Mouse (Mus musculus): ENCODE results near the gene Axin2. TPM values are rescaled to one million over a fixed set of nuclear protein-coding genes. Genes with fewer than 3 reads are reported as not detected.

The Axin2 gene
- polyA plus RNA-seq, 1 experiment from 2014 or later = 8.5 TPM

GRCm38 (mm10) chr11:108987705-108988104, 67.6 kb downstream of the Axin2 start:
- Histone ChIP-seq H3K4me1 (replicated peaks; ENCODE audit: control insufficient read depth, insufficient read depth, low read length) (peaks cover 7% of the 10 kb centered on the region; the same call in 1 of the 2 replicates), H3K4me2 (ENCODE audit: low read depth, low read length) (no peak overlapping the region), H3K27ac (ENCODE audit: low read length) (no peak overlapping the region), H3K36me3 (ENCODE audit: control insufficient read depth, insufficient read depth, low read length) (no peaks in the 10 kb centered on the region), H3K4me3 (ENCODE audit: low read length) (no peak overlapping the region), H3K9me3 (ENCODE audit: control insufficient read depth, low read length) (no peaks in the 10 kb centered on the region), H3K9ac (ENCODE audit: low read length) (no peak overlapping the region), H3K27me3 (ENCODE audit: control insufficient read depth, insufficient read depth, low read depth, low read length) (no peaks in the 10 kb centered on the region)
- 88% methylated on average over 4 of the region's 4 CpGs for WGBS
- ATAC-seq (ENCODE audit: low read depth) = no peak

GRCm38 (mm10) chr11:108988258-108988657, 68.1 kb downstream of the Axin2 start:
- ATAC-seq (ENCODE audit: low read depth) = no peak
- no peaks in the 10 kb centered on the region for H3K9me3 ChIP-seq (ENCODE audit: control insufficient read depth, low read length)
- no peaks in the 10 kb centered on the region for H3K27me3 ChIP-seq (ENCODE audit: control insufficient read depth, insufficient read depth, low read depth, low read length)
- H3K36me3 ChIP-seq (ENCODE audit: control insufficient read depth, insufficient read depth, low read length) = no peaks in the 10 kb centered on the region
- H3K4me2 ChIP-seq (ENCODE audit: low read depth, low read length) = no peak overlapping the region
- 88% methylated on average over 6 of the region's 6 CpGs for WGBS
- peaks cover 7% of the 10 kb centered on the region; the same call in 1 of the 2 replicates for H3K4me1 ChIP-seq (replicated peaks; ENCODE audit: control insufficient read depth, insufficient read depth, low read length)
- no peak overlapping the region for H3K27ac ChIP-seq (ENCODE audit: low read length)
- no peak overlapping the region for H3K9ac ChIP-seq (ENCODE audit: low read length)
- H3K4me3 ChIP-seq (ENCODE audit: low read length) = no peak overlapping the region

GRCm38 (mm10) chr11:108989940-108990339, 69.8 kb downstream of the Axin2 start:
- H3K36me3 ChIP-seq (ENCODE audit: control insufficient read depth, insufficient read depth, low read length) = no peaks in the 10 kb centered on the region
- no peak overlapping the region for H3K27ac ChIP-seq (ENCODE audit: low read length)
- no peaks in the 10 kb centered on the region for H3K27me3 ChIP-seq (ENCODE audit: control insufficient read depth, insufficient read depth, low read depth, low read length)
- WGBS = 56% methylated on average over 8 of the region's 8 CpGs
- ATAC-seq (ENCODE audit: low read depth) = no peak
- no peak overlapping the region for H3K9ac ChIP-seq (ENCODE audit: low read length)
- H3K4me3 ChIP-seq (ENCODE audit: low read length) = no peak overlapping the region
- peaks cover 7% of the 10 kb centered on the region; the same call in 1 of the 2 replicates for H3K4me1 ChIP-seq (replicated peaks; ENCODE audit: control insufficient read depth, insufficient read depth, low read length)
- no peak overlapping the region for H3K4me2 ChIP-seq (ENCODE audit: low read depth, low read length)
- no peaks in the 10 kb centered on the region for H3K9me3 ChIP-seq (ENCODE audit: control insufficient read depth, low read length)

GRCm38 (mm10) chr11:108993414-108993813, 73.3 kb downstream of the Axin2 start:
- Histone ChIP-seq H3K9ac (ENCODE audit: low read length) (no peak overlapping the region), H3K27me3 (ENCODE audit: control insufficient read depth, insufficient read depth, low read depth, low read length) (no peaks in the 10 kb centered on the region), H3K9me3 (ENCODE audit: control insufficient read depth, low read length) (no peaks in the 10 kb centered on the region), H3K4me3 (ENCODE audit: low read length) (no peak overlapping the region), H3K27ac (ENCODE audit: low read length) (no peak overlapping the region), H3K36me3 (ENCODE audit: control insufficient read depth, insufficient read depth, low read length) (no peaks in the 10 kb centered on the region), H3K4me1 (replicated peaks; ENCODE audit: control insufficient read depth, insufficient read depth, low read length) (no peaks in the 10 kb centered on the region), H3K4me2 (ENCODE audit: low read depth, low read length) (no peak overlapping the region)
- no peak for ATAC-seq (ENCODE audit: low read depth)
- WGBS = 93% methylated on average over 6 of the region's 6 CpGs

GRCm38 (mm10) chr11:108995196-108995989, 75.2 kb downstream of the Axin2 start:
- Histone ChIP-seq H3K27ac (ENCODE audit: low read length) (no peak overlapping the region), H3K9me3 (ENCODE audit: control insufficient read depth, low read length) (no peaks in the 10 kb centered on the region; the same call in 1 of the 2 replicates), H3K4me3 (ENCODE audit: low read length) (no peak overlapping the region), H3K4me1 (replicated peaks; ENCODE audit: control insufficient read depth, insufficient read depth, low read length) (no peaks in the 10 kb centered on the region), H3K27me3 (ENCODE audit: control insufficient read depth, insufficient read depth, low read depth, low read length) (no peaks in the 10 kb centered on the region), H3K4me2 (ENCODE audit: low read depth, low read length) (no peak overlapping the region), H3K36me3 (ENCODE audit: control insufficient read depth, insufficient read depth, low read length) (no peaks in the 10 kb centered on the region), H3K9ac (ENCODE audit: low read length) (no peak overlapping the region)
- WGBS = 73% methylated on average over 10 of the region's 10 CpGs
- ATAC-seq (ENCODE audit: low read depth) = no peak

- 78% methylated on average over 2 of the region's 2 CpGs for WGBS
- no peak overlapping the region for H3K4me3 ChIP-seq (ENCODE audit: low read length)
- ATAC-seq (ENCODE audit: low read depth) = no peak
Measured at GRCm38 (mm10) chr11:108995990-108996533, 75.9 kb downstream of the Axin2 start.

GRCm38 (mm10) chr11:108997816-108998215, 77.7 kb downstream of the Axin2 start:
- Histone ChIP-seq H3K4me3 (ENCODE audit: low read length) (no peak overlapping the region), H3K4me1 (replicated peaks; ENCODE audit: control insufficient read depth, insufficient read depth, low read length) (no peaks in the 10 kb centered on the region), H3K9ac (ENCODE audit: low read length) (no peak overlapping the region), H3K27ac (ENCODE audit: low read length) (no peak overlapping the region), H3K9me3 (ENCODE audit: control insufficient read depth, low read length) (peaks cover 4% of the 10 kb centered on the region; the same call in 1 of the 2 replicates), H3K36me3 (ENCODE audit: control insufficient read depth, insufficient read depth, low read length) (no peaks in the 10 kb centered on the region), H3K4me2 (ENCODE audit: low read depth, low read length) (no peak overlapping the region), H3K27me3 (ENCODE audit: control insufficient read depth, insufficient read depth, low read depth, low read length) (no peaks in the 10 kb centered on the region)
- WGBS = 83% methylated on average over 3 of the region's 3 CpGs
- 0 out of 2 replicates have a peak, but pooled peaks have one; percentile 23 for ATAC-seq (ENCODE audit: low read depth)

More at GRCm38 (mm10) chr11:108995990-108996533, 75.9 kb downstream of the Axin2 start:
- Histone ChIP-seq H3K4me2 (ENCODE audit: low read depth, low read length) (no peak overlapping the region), H3K36me3 (ENCODE audit: control insufficient read depth, insufficient read depth, low read length) (no peaks in the 10 kb centered on the region), H3K27ac (ENCODE audit: low read length) (no peak overlapping the region), H3K9me3 (ENCODE audit: control insufficient read depth, low read length) (no peaks in the 10 kb centered on the region; the same call in 1 of the 2 replicates), H3K27me3 (ENCODE audit: control insufficient read depth, insufficient read depth, low read depth, low read length) (no peaks in the 10 kb centered on the region), H3K4me1 (replicated peaks; ENCODE audit: control insufficient read depth, insufficient read depth, low read length) (no peaks in the 10 kb centered on the region), H3K9ac (ENCODE audit: low read length) (no peak overlapping the region)

Other genes starting within 250 kb of the Axin2 start
- 0.19 and 0.20 TPM in 2 replicates for gene E030025P04Rik, start 224.0 kb downstream of the Axin2 start, polyA plus RNA-seq (2015; fragmentation: Nextera tagmentation; extraction: Ambion mirVana)

All from lung, embryonic 16.5 days (tissue).